Mouse (Mus musculus): ENCODE measurements around the gene 1700029P11Rik.
"Not testable (repeated sequence)": the region's sequence is repeated elsewhere in the genome, so short reads cannot be mapped to it uniquely, and the experiment has no call there.

1700029P11Rik gene

GRCm38 (mm10) chr15:81957598-81957997, 22.7 kb upstream of the 1700029P11Rik start:
- in situ Hi-C loops (cut with MboI, MseI), result no loop called here

- in situ Hi-C loops (cut with MboI, MseI), result no loop called here
These were observed 21.4 kb upstream of the 1700029P11Rik start for GRCm38 (mm10) chr15:81958906-81959305.

GRCm38 (mm10) chr15:81960171-81961077, 19.9 kb upstream of the 1700029P11Rik start, which contains the start of gene Pmm1:
Gene Pmm1 (minus strand): TSS chr15:81960930.
- in situ Hi-C loops (cut with MboI, MseI), result no loop called here

GRCm38 (mm10) chr15:81961078-81961451, 19.3 kb upstream of the 1700029P11Rik start:
- in situ Hi-C loops (cut with MboI, MseI), result no loop called here

- in situ Hi-C loops (cut with MboI, MseI), result no loop called here
These were observed 16.1 kb upstream of the 1700029P11Rik start for GRCm38 (mm10) chr15:81964262-81964661.

- in situ Hi-C loops (cut with MboI, MseI), result no loop called here
These were observed 15.3 kb upstream of the 1700029P11Rik start for GRCm38 (mm10) chr15:81964980-81965545.

GRCm38 (mm10) chr15:81966062-81966829, 14.1 kb upstream of the 1700029P11Rik start:
- in situ Hi-C loops (cut with MboI, MseI), result no loop called here

GRCm38 (mm10) chr15:81967821-81968220, 12.5 kb upstream of the 1700029P11Rik start:
- in situ Hi-C loops (cut with MboI, MseI), result no loop called here

- in situ Hi-C loops (cut with MboI, MseI), result no loop called here
These were observed 11.9 kb upstream of the 1700029P11Rik start for GRCm38 (mm10) chr15:81968447-81968846.

- in situ Hi-C loops (cut with MboI, MseI), result no loop called here
These were observed 11.2 kb upstream of the 1700029P11Rik start for GRCm38 (mm10) chr15:81969173-81969572.

- in situ Hi-C loops (cut with MboI, MseI), result not testable (repeated sequence)
These were observed 10.7 kb upstream of the 1700029P11Rik start for GRCm38 (mm10) chr15:81969635-81970034.

GRCm38 (mm10) chr15:81970498-81970897, 9.8 kb upstream of the 1700029P11Rik start:
- in situ Hi-C loops (cut with MboI, MseI), result not testable (repeated sequence)

GRCm38 (mm10) chr15:81975156-81975555, 5.2 kb upstream of the 1700029P11Rik start:
- in situ Hi-C loops (cut with MboI, MseI), result not testable (repeated sequence)

- in situ Hi-C loops (cut with MboI, MseI), result no loop called here
These were observed 1.8 kb downstream of the 1700029P11Rik start for GRCm38 (mm10) chr15:81982173-81982572.

- in situ Hi-C loops (cut with MboI, MseI), result no loop called here
These were observed 5.2 kb downstream of the 1700029P11Rik start for GRCm38 (mm10) chr15:81985267-81986161.

GRCm38 (mm10) chr15:81987646-81988045, 7.3 kb downstream of the 1700029P11Rik start, which contains the start of gene Xrcc6:
Gene Xrcc6 (plus strand): TSS chr15:81987835.
- in situ Hi-C loops (cut with MboI, MseI), result no loop called here

- in situ Hi-C loops (cut with MboI, MseI), result no loop called here
These were observed 9.2 kb downstream of the 1700029P11Rik start for GRCm38 (mm10) chr15:81989371-81990062.

GRCm38 (mm10) chr15:81990549-81990948, 10.2 kb downstream of the 1700029P11Rik start:
- in situ Hi-C loops (cut with MboI, MseI), result no loop called here

GRCm38 (mm10) chr15:81993992-81994391, 13.7 kb downstream of the 1700029P11Rik start:
- in situ Hi-C loops (cut with MboI, MseI), result no loop called here

- in situ Hi-C loops (cut with MboI, MseI), result no loop called here
These were observed 23.9 kb downstream of the 1700029P11Rik start for GRCm38 (mm10) chr15:82004257-82004656.

Data from regulatory T cell (primary cell).